Mouse (Mus musculus) olfactory bulb, adult 2 months (tissue): ENCODE measurements around the gene Ncapd3. TPM values are rescaled to one million over a fixed set of nuclear protein-coding genes. Genes with fewer than 3 reads are reported as not detected.

Experiments used
- H3K27ac ChIP-seq: fragments of 200-500 bp; 2 replicates; pipeline ENCODE4 v1.5.1; 2012; ENCODE audit warnings: low read depth, low read length; ENCODE audit not compliant: insufficient read depth
- H3K4me1 ChIP-seq: fragments of 200-500 bp; 2 replicates; pipeline ENCODE4 v1.6.1; 2012; ENCODE audit warnings: low read length; ENCODE audit not compliant: control insufficient read depth, insufficient read depth
- H3K4me3 ChIP-seq: fragments of 200-500 bp; 2 replicates; pipeline ENCODE4 v1.5.1; 2012; ENCODE audit warnings: mild to moderate bottlenecking, low read depth, low read length, moderate library complexity; ENCODE audit not compliant: insufficient read depth
- CTCF ChIP-seq: fragments of 200-500 bp; IDR thresholded peaks from 2 replicates; pipeline ENCODE4 v1.5.1; 2012; ENCODE audit warnings: low read depth, mild to moderate bottlenecking, low read length, moderate library complexity; ENCODE audit not compliant: insufficient read depth
- POLR2A ChIP-seq: fragments of 200-500 bp; IDR thresholded peaks from 2 replicates; pipeline ENCODE4 v1.6.1; 2012; ENCODE audit warnings: mild to moderate bottlenecking, low read depth, low read length, moderate library complexity; ENCODE audit not compliant: insufficient read depth
- WGBS: fragments of 180-500 bp; shearing (Covaris S2); methylation state at CpG from one replicate; pipeline ENCODE4 v1.1.7; 2018; 5-methylcytosine and 5-hydroxymethylcytosine counted together
- polyA plus RNA-seq: library from polyadenylated mRNA; stranded (reverse); fragments of >200 nt; gene quantifications from 2 replicates; pipeline ENCODE4 v1.2.4, GENCODE M21; 2012; ENCODE audit warnings: low replicate concordance; ENCODE audit not compliant: missing spikeins, insufficient read depth, insufficient read length

The Ncapd3 gene
- polyA plus RNA-seq, 1 experiment, result 124 TPM

DNA sequence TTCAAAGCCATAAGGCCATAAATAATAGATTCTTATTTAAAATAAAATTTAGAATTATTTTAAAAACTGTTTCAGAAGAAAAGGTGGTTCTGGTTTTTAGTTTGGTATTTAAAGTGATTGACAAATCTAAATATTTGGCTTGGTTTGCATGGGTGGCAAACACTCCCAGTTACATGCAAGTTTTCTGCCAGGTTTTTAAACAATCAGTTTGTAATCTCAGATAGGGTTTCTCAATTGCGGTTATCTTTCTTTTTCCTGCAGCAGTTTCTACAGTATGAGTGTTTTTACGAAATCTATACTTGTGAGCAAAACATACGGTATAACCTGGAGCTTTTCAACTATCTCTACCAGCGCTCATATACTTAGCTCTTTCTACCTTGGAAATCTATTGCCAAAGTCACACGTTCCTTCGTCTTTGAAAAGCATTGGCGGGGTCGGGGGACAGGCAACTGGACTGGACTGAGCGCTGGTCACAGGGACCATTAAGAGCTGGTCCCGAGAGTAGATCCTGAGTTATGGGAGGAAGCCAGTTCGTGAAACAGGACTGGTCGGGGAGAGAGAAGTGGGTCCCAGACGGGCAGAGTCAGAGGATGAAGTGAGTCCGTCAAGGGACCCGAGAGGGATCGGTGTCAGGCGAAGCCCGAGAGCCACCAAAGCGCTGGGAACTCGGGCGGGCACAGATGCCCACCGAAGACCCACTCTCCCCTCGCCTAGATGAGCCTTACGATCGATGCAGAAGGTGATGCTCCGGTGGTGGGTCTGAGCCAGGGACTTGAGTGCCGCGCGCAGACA is 31.1 kb upstream of the Ncapd3 start:
- H3K4me1 ChIP-seq, result no peaks in the 10 kb centered on the region
- WGBS, result 1% methylated on average over 29 of the region's 29 CpGs
- peak overlapping the region; percentile 98 for H3K4me3 ChIP-seq
- no peak for TF ChIP-seq CTCF
- no peak for TF ChIP-seq POLR2A
- H3K27ac ChIP-seq, result peak overlapping the region; percentile 81

GRCm38 (mm10) chr9:26999461-27000395 is 30.2 kb upstream of the Ncapd3 start, which contains the start of the genes Acad8 and Thyn1:
Gene Acad8, minus strand, starts transcription at chr9:26999566.
Gene Thyn1, plus strand, starts transcription at chr9:26999710.
- TF ChIP-seq POLR2A, result peak; percentile 35; the same call in 1 of the 2 replicates
- TF ChIP-seq CTCF, result no peak
- WGBS, result under 1% methylated on average over 35 of the region's 35 CpGs
- H3K27ac ChIP-seq, result peak within 1 kb of the TSS; percentile 81
- no peaks in the 10 kb centered on the region for H3K4me1 ChIP-seq
- peak within 1 kb of the TSS; percentile 98 for H3K4me3 ChIP-seq

DNA sequence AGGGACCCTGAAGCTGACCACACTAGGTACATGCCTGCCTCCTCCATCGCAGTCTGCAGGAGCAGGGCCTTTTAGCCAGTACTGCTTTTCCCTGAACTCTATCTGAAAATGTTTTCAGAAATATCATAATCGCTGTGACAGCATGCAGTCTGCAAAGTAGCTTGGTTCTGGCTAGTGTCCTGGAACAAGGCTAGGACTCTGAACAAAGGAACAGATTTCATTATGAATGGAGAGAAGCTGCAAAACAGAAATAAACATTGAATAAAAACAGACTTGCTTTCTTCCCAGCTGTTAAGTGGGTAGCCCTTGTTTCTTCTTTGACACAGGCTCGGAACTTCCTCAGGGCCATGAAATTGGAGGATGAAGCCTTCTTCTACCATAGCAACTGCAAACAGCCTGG is 24.7 kb upstream of the Ncapd3 start:
- no peak for TF ChIP-seq CTCF
- no peak for TF ChIP-seq POLR2A
- no peak overlapping the region for H3K27ac ChIP-seq
- H3K4me1 ChIP-seq, result peaks cover 2% of the 10 kb centered on the region; the same call in 1 of the 2 replicates
- WGBS, result 75% methylated on average over 3 of the region's 3 CpGs
- H3K4me3 ChIP-seq, result no peak overlapping the region

GRCm38 (mm10) chr9:27005933-27006332 is 24.0 kb upstream of the Ncapd3 start:
- no peak for TF ChIP-seq CTCF
- TF ChIP-seq POLR2A, result no peak
- Histone ChIP-seq H3K4me1 (peaks cover 6% of the 10 kb centered on the region; the same call in 1 of the 2 replicates), H3K27ac (no peak overlapping the region), H3K4me3 (no peak overlapping the region)
- WGBS, result 84% methylated on average over 1 of the region's 1 CpGs

DNA sequence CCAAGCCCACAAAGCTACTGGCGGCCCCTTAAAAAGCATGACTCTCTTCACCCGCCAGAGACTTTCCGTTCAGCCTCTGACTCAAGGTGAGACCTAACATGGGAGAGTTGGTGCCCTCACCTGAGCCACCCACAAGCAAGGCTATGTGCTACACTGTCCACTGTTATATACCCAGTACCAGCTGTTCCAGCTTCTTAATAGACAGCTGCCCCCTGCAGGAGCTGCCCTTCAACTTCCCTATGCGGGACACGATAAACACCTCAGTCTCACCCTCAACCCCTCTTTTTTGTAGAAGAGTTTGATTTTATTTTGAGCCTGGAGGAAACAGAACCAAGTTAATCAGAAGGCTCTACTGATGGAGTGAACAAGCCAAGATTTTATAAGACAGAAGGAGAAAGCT is 23.1 kb upstream of the Ncapd3 start:
- TF ChIP-seq CTCF, result no peak
- TF ChIP-seq POLR2A, result no peak
- 91% methylated on average over 5 of the region's 5 CpGs for WGBS
- Histone ChIP-seq H3K4me1 (peaks cover 6% of the 10 kb centered on the region; the same call in 1 of the 2 replicates), H3K27ac (no peak overlapping the region), H3K4me3 (no peak overlapping the region)

DNA sequence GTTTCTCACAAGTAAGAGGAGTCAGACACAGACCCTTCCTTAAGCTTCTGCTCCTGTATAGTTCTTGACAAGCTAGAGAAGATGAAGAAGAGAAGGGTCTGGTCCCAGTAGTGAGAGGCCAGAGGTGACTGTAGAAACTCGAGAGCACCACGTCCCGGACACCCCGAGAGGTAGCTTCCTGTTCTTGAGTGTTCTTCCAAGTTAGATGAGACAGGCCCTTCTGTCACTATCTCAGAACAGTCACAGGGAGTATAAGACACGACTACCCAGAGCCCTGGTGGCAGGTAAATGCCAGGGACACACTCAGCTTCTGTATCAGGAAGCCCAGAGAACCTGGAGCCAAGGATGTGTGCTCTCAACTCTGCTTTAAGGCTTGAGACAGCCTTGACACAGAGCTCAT is 20.7 kb upstream of the Ncapd3 start:
- H3K4me1 ChIP-seq, result peaks cover 6% of the 10 kb centered on the region; the same call in 1 of the 2 replicates
- 92% methylated on average over 5 of the region's 5 CpGs for WGBS
- TF ChIP-seq POLR2A (no peak), CTCF (no peak)
- no peak overlapping the region for H3K4me3 ChIP-seq
- H3K27ac ChIP-seq, result no peak overlapping the region

DNA sequence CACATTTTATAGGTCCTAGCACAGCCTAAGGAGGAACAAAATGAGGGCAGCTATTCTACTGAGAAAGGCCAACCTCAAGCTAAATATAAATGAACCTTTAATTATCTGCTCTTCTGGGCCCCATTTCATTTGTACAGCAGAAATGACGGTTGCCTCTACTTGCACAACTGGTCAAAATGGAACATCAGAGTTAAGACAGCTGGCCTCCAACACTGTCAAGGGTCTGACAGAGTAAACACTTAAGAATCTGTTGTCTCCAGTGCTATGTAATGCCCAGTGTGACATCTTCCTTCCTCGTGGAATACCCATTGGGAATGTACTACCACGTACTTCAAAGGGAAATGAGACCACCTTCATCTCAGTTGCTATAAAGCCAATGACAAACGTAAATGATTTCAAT is 18.4 kb upstream of the Ncapd3 start:
- TF ChIP-seq POLR2A (no peak), CTCF (no peak)
- 80% methylated on average over 4 of the region's 4 CpGs for WGBS
- Histone ChIP-seq H3K4me3 (no peak overlapping the region), H3K4me1 (peaks cover 4% of the 10 kb centered on the region; the same call in 1 of the 2 replicates), H3K27ac (no peak overlapping the region)

GRCm38 (mm10) chr9:27018961-27019360 is 11.0 kb upstream of the Ncapd3 start:
- TF ChIP-seq CTCF (no peak), POLR2A (no peak)
- WGBS, result 94% methylated on average over 10 of the region's 10 CpGs
- no peak overlapping the region for H3K4me3 ChIP-seq
- H3K27ac ChIP-seq, result no peak overlapping the region
- H3K4me1 ChIP-seq, result 0 out of 2 replicates have a peak, but pooled peaks cover 5% of the 10 kb centered on the region
